Mouse (Mus musculus) embryo, embryonic 10.5 days (tissue): ENCODE data around the gene Cela2a.

Experiments
- DNase-seq: peaks from one replicate; pipeline ENCODE4 v3.0.0-alpha.2; 2015; ENCODE audit warnings: low spot score

The Cela2a gene

GRCm38 (mm10) chr4:141826060-141826459, at the start of gene Cela2a:
Gene Cela2a, minus strand, starts transcription at chr4:141826160.
- no peak for DNase-seq

GRCm38 (mm10) chr4:141875481-141876108, 49.6 kb upstream of the Cela2a start:
- peak; percentile 59 for DNase-seq

- peak; percentile 89 for DNase-seq
These were observed 48.9 kb upstream of the Cela2a start, which contains the start of gene Efhd2 for GRCm38 (mm10) chr4:141874601-141875460. Gene Efhd2, minus strand, starts transcription at chr4:141874920.

- peak; percentile 30 for DNase-seq
These were observed 48.2 kb upstream of the Cela2a start for GRCm38 (mm10) chr4:141874111-141874600.

- no peak for DNase-seq
These were observed 47.0 kb upstream of the Cela2a start for GRCm38 (mm10) chr4:141872977-141873376.

- no peak for DNase-seq
These were observed 45.9 kb upstream of the Cela2a start for GRCm38 (mm10) chr4:141871909-141872308.

- DNase-seq: no peak
These were observed 45.4 kb upstream of the Cela2a start for GRCm38 (mm10) chr4:141871333-141871725.

GRCm38 (mm10) chr4:141870666-141871332, 44.8 kb upstream of the Cela2a start:
- DNase-seq: no peak

- no peak for DNase-seq
These were observed 43.7 kb upstream of the Cela2a start for GRCm38 (mm10) chr4:141869436-141870215.

- no peak for DNase-seq
These were observed 42.1 kb upstream of the Cela2a start for GRCm38 (mm10) chr4:141868051-141868450.

- no peak for DNase-seq
These were observed 41.5 kb upstream of the Cela2a start for GRCm38 (mm10) chr4:141867498-141867897.

GRCm38 (mm10) chr4:141866933-141867490, 41.1 kb upstream of the Cela2a start:
- DNase-seq: no peak

- no peak for DNase-seq
These were observed 39.6 kb upstream of the Cela2a start for GRCm38 (mm10) chr4:141865600-141865999.

- DNase-seq: no peak
These were observed 39.0 kb upstream of the Cela2a start for GRCm38 (mm10) chr4:141865006-141865405.

GRCm38 (mm10) chr4:141864506-141864905, 38.5 kb upstream of the Cela2a start:
- no peak for DNase-seq

- no peak for DNase-seq
These were observed 37.8 kb upstream of the Cela2a start for GRCm38 (mm10) chr4:141863726-141864280.

GRCm38 (mm10) chr4:141862867-141863266, 36.9 kb upstream of the Cela2a start:
- no peak for DNase-seq

- no peak for DNase-seq
These were observed 35.8 kb upstream of the Cela2a start for GRCm38 (mm10) chr4:141861591-141862295.

GRCm38 (mm10) chr4:141860246-141860841, 34.4 kb upstream of the Cela2a start:
- no peak for DNase-seq

- no peak for DNase-seq
These were observed 33.4 kb upstream of the Cela2a start for GRCm38 (mm10) chr4:141859351-141859750.
